Mouse (Mus musculus) MEL (cell line): ENCODE measurements at regions not wholly inside any gene's neighbourhood (a gene's known extent, or its start where the extent isn't known, plus 50 kb on each side); places are given as distances from the start of the nearest gene placed in this dataset.

Source experiments
- CTCF ChIP-seq, 3 experiments: IDR thresholded peaks in 2 of 3; conservative IDR thresholded peaks in 1 of 3; 2 replicates each; pipeline ENCODE4 v1.5.1; 2011 to 2012; ENCODE audit warnings: low read length in 3 of 3, low read depth in 2 of 3, mild to moderate bottlenecking in 2 of 3, improper control_type of control experiment in 1 of 3, inconsistent platforms in 1 of 3, mixed read lengths in 1 of 3, moderate library complexity in 1 of 3; ENCODE audit not compliant: control insufficient read depth in 1 of 3, insufficient read depth in 1 of 3, poor library complexity in 1 of 3, severe bottlenecking in 1 of 3
- E2F4 ChIP-seq: IDR thresholded peaks from 2 replicates; pipeline ENCODE4 v1.6.1; 2011; ENCODE audit warnings: low read depth, low read length, improper control_type of control experiment, borderline replicate concordance
- EP300 ChIP-seq, 2 experiments: IDR thresholded peaks; 2 replicates each; pipeline ENCODE4 v1.6.1; 2011; ENCODE audit warnings: improper control_type of control experiment in 2 of 2, low read length in 2 of 2, low read depth in 1 of 2, mild to moderate bottlenecking in 1 of 2
- GATA1 ChIP-seq: IDR thresholded peaks from 2 replicates; pipeline ENCODE4 v1.6.1; 2011; ENCODE audit warnings: low read depth, low read length, improper control_type of control experiment
- MAX ChIP-seq: IDR thresholded peaks from 2 replicates; pipeline ENCODE4 v1.6.1; 2011; ENCODE audit warnings: low read length, improper control_type of control experiment
- MYB ChIP-seq: IDR thresholded peaks from 2 replicates; pipeline ENCODE4 v1.6.1; 2011; ENCODE audit warnings: mild to moderate bottlenecking, low read depth, low read length, improper control_type of control experiment
- NELFE ChIP-seq: IDR thresholded peaks from 2 replicates; pipeline ENCODE4 v1.6.1; 2011; ENCODE audit warnings: low read depth, low read length, improper control_type of control experiment
- POLR2A ChIP-seq, 2 experiments: IDR thresholded peaks; 2 replicates each; pipeline ENCODE4 v1.6.1; 2011 to 2012; ENCODE audit warnings: low read length in 2 of 2, mild to moderate bottlenecking in 2 of 2, control low read depth in 1 of 2, improper control_type of control experiment in 1 of 2, low read depth in 1 of 2, moderate library complexity in 1 of 2; ENCODE audit not compliant: control insufficient read depth in 1 of 2, insufficient read depth in 1 of 2, poor library complexity in 1 of 2
- SIN3A ChIP-seq: IDR thresholded peaks from 2 replicates; pipeline ENCODE4 v1.6.1; 2012; ENCODE audit warnings: low read length, improper control_type of control experiment, inconsistent platforms
- USF2 ChIP-seq, 2 experiments: IDR thresholded peaks; 2 replicates each; pipeline ENCODE4 v1.6.1; 2011 to 2012; ENCODE audit warnings: improper control_type of control experiment in 2 of 2, low read length in 2 of 2, borderline replicate concordance in 1 of 2, inconsistent platforms in 1 of 2, low read depth in 1 of 2, mild to moderate bottlenecking in 1 of 2; ENCODE audit not compliant: insufficient read depth in 1 of 2
- ZKSCAN1 ChIP-seq: IDR thresholded peaks from 2 replicates; pipeline ENCODE4 v1.6.1; 2012; ENCODE audit warnings: low read depth, mild to moderate bottlenecking, inconsistent platforms, low read length, improper control_type of control experiment, moderate library complexity

DNA sequence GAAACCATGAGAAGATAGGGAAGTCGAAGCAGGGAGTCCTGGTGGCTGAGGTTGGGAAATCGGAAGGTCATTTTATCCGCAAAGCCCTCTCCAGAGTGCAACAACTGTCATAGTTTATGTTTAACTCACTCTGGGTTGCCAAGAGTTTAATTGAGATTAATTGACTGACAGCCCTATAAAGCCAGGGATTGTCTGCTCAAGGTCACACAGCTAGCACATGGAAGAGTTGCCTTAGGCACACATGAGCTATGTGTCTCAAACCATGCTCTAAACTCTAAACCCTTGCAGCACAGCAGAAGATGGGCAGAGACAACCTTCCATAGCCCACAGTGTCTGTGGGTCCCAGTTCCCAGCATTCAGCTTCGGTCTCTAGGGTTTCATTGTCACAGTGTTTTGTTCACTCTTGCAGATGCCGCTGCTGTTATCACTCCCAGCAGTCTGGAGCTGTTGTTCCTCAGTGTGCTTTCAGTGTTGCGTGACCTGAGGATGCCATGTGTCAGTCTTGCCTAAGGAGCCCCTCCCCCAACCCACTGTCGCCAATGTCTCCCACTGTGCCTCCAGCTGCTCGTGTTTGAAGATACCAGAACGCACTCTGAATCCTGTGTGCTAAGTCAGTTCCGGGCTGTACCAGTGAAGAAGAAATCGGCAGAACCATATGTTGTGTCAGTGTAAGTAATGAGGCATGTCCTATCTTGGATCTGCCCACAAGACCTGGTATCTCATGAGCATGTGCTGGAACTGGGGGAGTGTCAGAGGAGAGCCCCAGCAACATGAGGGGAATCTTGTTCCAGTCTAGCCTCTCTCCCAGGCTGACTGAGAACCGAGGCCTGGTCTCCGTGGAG, 179.5 kb upstream of the Klf4 start:
- TF ChIP-seq CTCF (IDR thresholded peaks at IDR 0.05 in 2 of 3, conservative IDR thresholded peaks at IDR 0.05 in 1 of 3; ENCODE audit: control insufficient read depth in 1 of 3, insufficient read depth in 1 of 3, low read depth in 2 of 3, low read length in 3 of 3, poor library complexity in 1 of 3, severe bottlenecking in 1 of 3) (no peak), NELFE (no peak), E2F4 (no peak), ZKSCAN1 (no peak), POLR2A (IDR thresholded peaks at IDR 0.05; ENCODE audit: control insufficient read depth in 1 of 2, insufficient read depth in 1 of 2, low read depth in 1 of 2, low read length in 2 of 2, poor library complexity in 1 of 2) (no peak), GATA1 (no peak), EP300 (IDR thresholded peaks at IDR 0.05; ENCODE audit: low read depth in 1 of 2, low read length in 2 of 2) (no peak), MAX (no peak), USF2 (IDR thresholded peaks at IDR 0.05; ENCODE audit: borderline replicate concordance in 1 of 2, insufficient read depth in 1 of 2, low read depth in 1 of 2, low read length in 2 of 2) (no peak), SIN3A (no peak), MYB (no peak)
